Comparison of ENCODE assay signal across 34 mouse cellular contexts in genomic region chr5:30716311-30716710, GRCm38 (mm10). TPM values are rescaled to one million over a fixed set of nuclear protein-coding genes. Genes with fewer than 3 reads are reported as not detected.
"Had no signal": no experiment of that assay in that cellular context is flagged by ENCODE, and none has a peak within 500 bp of the region (broad histone marks: within the 10 kb centered on the region; RNA-seq: fewer than 3 reads in every experiment).

No protein-coding gene starts in this region.

- H3K36me3 ChIP-seq: limb, embryonic 10.5 days; limb, embryonic 12.5 days; limb, embryonic 13.5 days; limb, embryonic 15.5 days; liver, embryonic 12.5 days; liver, embryonic 13.5 days; liver, embryonic 15.5 days; lung, embryonic 15.5 days had no signal

- H3K4me3 ChIP-seq: left cerebral cortex, adult 2 months; limb, embryonic 10.5 days; limb, embryonic 12.5 days; limb, embryonic 13.5 days; limb, embryonic 15.5 days; liver, embryonic 12.5 days; liver, embryonic 13.5 days; liver, embryonic 15.5 days; lung, embryonic 15.5 days; megakaryocyte, embryonic 14.5 days; midbrain, embryonic 10.5 days; midbrain, embryonic 12.5 days; midbrain, embryonic 13.5 days; myocyte; neural tube, embryonic 12.5 days had no signal

- H3K27me3 ChIP-seq: midbrain, embryonic 12.5 days; midbrain, embryonic 13.5 days; neural tube, embryonic 12.5 days had no signal

- DNase-seq: left cerebral cortex, postnatal 4 days; liver; liver, embryonic 13.5 days; liver, postnatal 0 days; lung, adult 18-20 months; lung, adult 2 months; lung, embryonic 14.5 days; lung, postnatal 10 days; lung, postnatal 14 days; lung, postnatal 36 days; lung, postnatal 4 days had no signal

- H3K9me3 ChIP-seq: limb, embryonic 10.5 days; limb, embryonic 12.5 days; limb, embryonic 13.5 days; limb, embryonic 15.5 days; liver, embryonic 12.5 days; liver, embryonic 13.5 days; liver, embryonic 15.5 days; lung, embryonic 15.5 days; megakaryocyte, embryonic 14.5 days; midbrain, embryonic 10.5 days; midbrain, embryonic 12.5 days; midbrain, embryonic 13.5 days; neural tube, embryonic 12.5 days had no signal

- H3K4me2 ChIP-seq: limb, embryonic 12.5 days; limb, embryonic 13.5 days; limb, embryonic 15.5 days; liver, embryonic 11.5 days; liver, embryonic 12.5 days; liver, embryonic 13.5 days; liver, embryonic 15.5 days; lung, embryonic 14.5 days; lung, embryonic 15.5 days; midbrain, embryonic 12.5 days; midbrain, embryonic 13.5 days; neural tube, embryonic 12.5 days had no signal

- H3K27ac ChIP-seq: left cerebral cortex, adult 2 months; limb, embryonic 10.5 days; limb, embryonic 12.5 days; limb, embryonic 13.5 days; limb, embryonic 15.5 days; liver, embryonic 12.5 days; liver, embryonic 13.5 days; liver, embryonic 14.5 days; liver, embryonic 15.5 days; lung, embryonic 15.5 days; macrophage; midbrain, embryonic 10.5 days; midbrain, embryonic 12.5 days; neural tube, embryonic 12.5 days had no signal

- H3K9ac ChIP-seq: limb, embryonic 12.5 days; limb, embryonic 13.5 days; limb, embryonic 15.5 days; liver, embryonic 12.5 days; liver, embryonic 13.5 days; liver, embryonic 14.5 days; liver, embryonic 15.5 days; liver, postnatal 0 days; lung, embryonic 14.5 days; lung, embryonic 15.5 days; midbrain, embryonic 12.5 days; midbrain, embryonic 13.5 days; neural tube, embryonic 12.5 days had no signal

- ATAC-seq: liver, embryonic 12.5 days; liver, postnatal 0 days; lung, postnatal 0 days; midbrain, embryonic 13.5 days; midbrain, embryonic 16.5 days had no signal

RNA-seq across cellular contexts. Expression of gene Dpysl5, which starts 4.9 kb away (rescaled TPM):
- total RNA-seq: liver, adult 2 months; megakaryocyte progenitor cell, adult 5-6 weeks; megakaryocyte, adult 5-6 weeks; megakaryocyte-erythroid progenitor cell, adult 5-6 weeks had no signal
- polyA plus RNA-seq: macrophage had no signal
